Mouse (Mus musculus): ENCODE data around the gene Pnpt1.

Gene Pnpt1

DNA sequence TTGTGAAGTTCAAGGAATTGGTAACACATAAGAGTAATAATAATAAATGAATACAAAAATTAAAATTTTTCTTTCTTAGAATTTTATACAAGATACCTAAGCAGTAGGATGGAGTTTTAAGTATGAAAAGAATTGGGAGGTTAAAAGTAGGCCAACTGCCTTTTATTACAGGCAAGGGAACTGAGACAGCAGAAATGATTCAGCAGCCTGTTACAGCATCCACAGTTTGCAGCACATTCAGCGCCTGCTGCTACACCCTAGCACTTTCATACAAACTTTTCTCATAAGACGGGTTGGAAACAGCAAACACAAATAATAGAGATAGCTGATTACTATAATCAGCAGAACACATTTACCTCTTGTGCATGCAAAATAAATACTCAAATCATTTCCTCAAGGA, 79.2 kb downstream of the Pnpt1 start:
- H3K9me3 ChIP-seq (ENCODE audit: low read length) = no peaks in the 10 kb centered on the region
- no peaks in the 10 kb centered on the region for H3K27me3 ChIP-seq (ENCODE audit: insufficient read depth, low read length)
- H3K4me1 ChIP-seq (replicated peaks; ENCODE audit: low read depth, low read length) = no peaks in the 10 kb centered on the region
- H3K36me3 ChIP-seq (ENCODE audit: insufficient read depth, low read length) = peaks cover 61% of the 10 kb centered on the region
- H3K4me3 ChIP-seq (replicated peaks; ENCODE audit: low read length) = no peak overlapping the region
- no peak for TF ChIP-seq NANOG (IDR thresholded peaks at IDR 0.05; ENCODE audit: borderline replicate concordance, low read length)
- TF ChIP-seq CTCF (conservative IDR thresholded peaks at IDR 0.05; ENCODE audit: low read length) = no peak
- TF ChIP-seq POU5F1 (IDR thresholded peaks at IDR 0.05; ENCODE audit: borderline replicate concordance, low read length) = no peak

Measured in E14TG2a.4 (cell line).